Mouse (Mus musculus) megakaryocyte, embryonic 14.5 days (primary cell): ENCODE measurements around the gene Vapa. TPM values are rescaled to one million over a fixed set of nuclear protein-coding genes. Genes with fewer than 3 reads are reported as not detected.
A peak's percentile ranks its signal among the peaks of the same experiment; 100 is the strongest.

ENCODE experiments used
- H3K27me3 ChIP-seq: replicated peaks from 2 replicates; pipeline ENCODE3; 2012; ENCODE audit warnings: inconsistent platforms
- H3K36me3 ChIP-seq: replicated peaks from 2 replicates; pipeline ENCODE3; 2012; ENCODE audit warnings: low read length, inconsistent platforms, mixed read lengths
- H3K4me1 ChIP-seq: 2 replicates; pipeline ENCODE4 v1.6.1; 2012; ENCODE audit warnings: inconsistent platforms
- H3K4me3 ChIP-seq: replicated peaks from 2 replicates; pipeline ENCODE3; 2012; ENCODE audit warnings: moderate library complexity, mild to moderate bottlenecking, inconsistent platforms
- H3K9me3 ChIP-seq: 2 replicates; pipeline ENCODE4 v1.6.1; 2012; ENCODE audit warnings: inconsistent platforms
- FLI1 ChIP-seq: IDR thresholded peaks from 2 replicates; pipeline ENCODE4 v1.6.1; 2012; ENCODE audit warnings: low read length, inconsistent platforms, mixed read lengths
- GATA1 ChIP-seq: IDR thresholded peaks from 3 replicates; pipeline ENCODE4 v1.6.1; 2012; ENCODE audit warnings: mixed read lengths, low read length, inconsistent platforms, borderline replicate concordance
- polyA plus RNA-seq: library from polyadenylated mRNA; stranded (reverse); fragments of >175 nt; gene quantifications from 2 replicates; pipeline ENCODE4 v1.2.3, GENCODE M21; 2012; ENCODE audit warnings: low replicate concordance; ENCODE audit not compliant: insufficient read depth

The Vapa gene
- polyA plus RNA-seq, 1 experiment: 91.1 TPM

DNA sequence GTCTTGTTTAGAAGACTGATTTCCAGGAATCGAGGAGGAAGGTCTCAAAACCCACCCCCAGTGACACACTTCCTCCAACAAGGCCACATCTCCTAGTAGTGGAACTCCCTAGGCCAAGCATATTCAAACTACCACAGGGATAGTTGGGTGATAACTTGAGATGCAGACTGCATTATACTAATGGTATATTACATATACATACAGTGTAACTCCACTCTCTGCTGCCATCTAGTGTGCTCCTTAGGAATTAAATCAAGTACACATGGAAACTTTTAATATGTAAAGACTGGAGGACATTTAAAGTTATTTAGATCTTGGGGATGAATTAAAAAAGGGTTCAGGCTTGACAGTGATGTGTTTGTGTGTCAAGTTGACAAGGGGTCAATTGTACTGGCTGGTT is 38.0 kb downstream of the Vapa start:
- no peaks in the 10 kb centered on the region for H3K27me3 ChIP-seq
- TF ChIP-seq GATA1 (no peak), FLI1 (no peak)
- H3K36me3 ChIP-seq: peaks cover 30% of the 10 kb centered on the region
- peaks cover 13% of the 10 kb centered on the region for H3K4me1 ChIP-seq
- no peaks in the 10 kb centered on the region for H3K9me3 ChIP-seq
- H3K4me3 ChIP-seq: no peak overlapping the region

DNA sequence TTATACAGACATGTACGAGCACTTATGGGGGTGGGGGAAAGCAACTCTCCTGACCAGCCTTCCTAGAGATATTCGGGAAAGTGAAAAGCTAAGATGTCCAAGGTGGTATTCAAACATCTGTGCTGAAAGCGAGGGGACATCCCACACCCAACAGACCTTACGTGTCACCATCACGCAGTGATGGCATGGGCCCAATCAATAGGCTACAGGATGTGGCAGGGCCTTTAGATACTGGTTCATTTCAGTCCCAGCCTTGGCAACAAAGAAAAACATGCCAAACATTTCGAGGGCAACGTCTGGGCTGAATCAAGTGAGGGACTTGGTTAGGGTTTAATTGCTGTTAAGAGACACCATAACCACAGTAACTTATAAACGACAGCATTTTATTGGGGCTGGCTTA is 38.5 kb downstream of the Vapa start:
- Histone ChIP-seq H3K27me3 (no peaks in the 10 kb centered on the region), H3K4me3 (no peak overlapping the region), H3K4me1 (peaks cover 13% of the 10 kb centered on the region), H3K36me3 (peaks cover 25% of the 10 kb centered on the region), H3K9me3 (no peaks in the 10 kb centered on the region)
- no peak for TF ChIP-seq GATA1
- no peak for TF ChIP-seq FLI1

DNA sequence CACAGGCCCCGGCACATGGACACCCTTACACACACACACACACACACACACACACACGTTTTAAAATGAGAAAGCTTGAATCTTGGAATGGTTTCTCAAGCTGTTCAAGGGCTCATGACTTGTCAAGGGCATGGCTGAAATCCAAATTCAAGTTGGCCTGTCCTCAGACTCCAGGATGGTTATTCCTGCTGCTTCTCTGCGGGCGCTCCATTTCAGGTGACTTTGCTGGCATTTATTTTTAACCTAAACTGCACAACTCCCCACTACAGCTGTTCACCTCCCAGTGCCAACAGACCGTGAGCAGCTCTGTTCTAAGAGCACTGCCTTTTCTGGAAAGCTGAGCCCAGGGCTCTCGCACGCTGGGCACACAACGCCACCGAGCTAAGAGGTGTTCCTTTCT is 41.5 kb downstream of the Vapa start:
- Histone ChIP-seq H3K9me3 (no peaks in the 10 kb centered on the region), H3K27me3 (no peaks in the 10 kb centered on the region), H3K4me1 (peaks cover 13% of the 10 kb centered on the region), H3K4me3 (no peak overlapping the region), H3K36me3 (peaks cover 3% of the 10 kb centered on the region)
- no peak for TF ChIP-seq FLI1
- TF ChIP-seq GATA1: no peak

DNA sequence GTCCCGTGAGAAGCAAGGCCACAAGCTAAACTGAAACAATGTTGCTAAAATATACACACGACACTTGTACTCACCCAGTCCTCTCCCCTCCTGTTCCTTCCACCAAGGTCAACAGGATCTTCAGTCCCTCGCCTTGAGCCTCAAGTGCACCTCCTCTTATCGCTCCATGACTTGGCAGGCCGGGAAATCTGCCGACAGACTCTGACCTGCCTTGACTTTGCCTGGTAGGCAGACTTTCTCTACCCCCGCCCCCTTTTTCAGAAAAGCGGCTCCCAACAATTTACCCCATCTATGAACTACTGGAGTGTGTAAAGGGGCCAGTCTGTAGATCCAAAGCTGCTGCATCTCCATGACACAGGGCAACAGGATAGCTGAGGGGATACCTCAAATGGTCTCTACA is 41.9 kb downstream of the Vapa start:
- Histone ChIP-seq H3K4me3 (no peak overlapping the region), H3K9me3 (no peaks in the 10 kb centered on the region)
- no peak for TF ChIP-seq GATA1
- no peak for TF ChIP-seq FLI1

DNA sequence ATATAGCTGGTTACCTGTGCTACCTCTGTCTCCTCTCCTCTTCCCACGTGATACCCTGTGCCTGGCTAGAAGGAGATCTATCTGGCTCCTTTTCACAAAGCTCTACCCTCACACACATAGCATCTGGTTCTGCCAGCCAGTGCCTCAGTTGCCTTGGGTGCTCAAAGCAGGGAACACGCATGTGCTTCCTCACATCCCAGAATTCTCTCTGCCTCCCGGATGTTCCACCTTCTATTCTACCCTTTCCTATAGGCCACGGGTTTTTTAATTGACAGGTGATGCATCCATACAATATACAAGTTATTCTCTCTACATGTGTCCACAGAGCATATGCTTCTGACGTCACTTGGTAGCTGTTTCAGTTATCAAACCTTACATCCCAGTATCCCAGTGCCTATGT is 49.2 kb downstream of the Vapa start:
- TF ChIP-seq GATA1 (no peak), FLI1 (no peak)
- H3K27me3 ChIP-seq: peaks cover 12% of the 10 kb centered on the region
- H3K9me3 ChIP-seq: no peaks in the 10 kb centered on the region
- H3K4me3 ChIP-seq: no peak overlapping the region
- H3K4me1 ChIP-seq: peaks cover 7% of the 10 kb centered on the region
- no peaks in the 10 kb centered on the region for H3K36me3 ChIP-seq

More for the DNA sequence above, 41.9 kb downstream of the Vapa start:
- Histone ChIP-seq H3K4me1 (peaks cover 13% of the 10 kb centered on the region), H3K27me3 (no peaks in the 10 kb centered on the region), H3K36me3 (no peaks in the 10 kb centered on the region)

DNA sequence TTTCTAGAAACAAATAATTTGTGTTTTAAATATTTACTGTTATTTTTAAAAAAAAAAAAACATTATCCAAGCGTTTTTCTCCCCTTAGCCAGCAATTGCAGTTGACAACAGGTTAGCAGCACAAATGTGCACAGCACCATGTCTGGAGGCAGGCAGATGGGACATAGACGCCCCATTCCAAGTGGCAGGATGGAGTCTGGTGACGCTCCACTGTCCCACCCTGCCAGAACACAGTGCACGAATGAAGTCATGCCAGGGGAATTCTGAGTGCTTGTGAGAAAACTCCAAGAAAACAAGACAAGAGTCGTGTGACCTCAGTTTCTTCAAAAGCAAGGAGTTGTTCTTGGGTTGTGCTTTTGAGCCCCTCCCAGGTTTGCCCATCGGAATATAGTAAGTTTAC is 50.0 kb downstream of the Vapa start:
- TF ChIP-seq FLI1: no peak
- TF ChIP-seq GATA1: no peak
- Histone ChIP-seq H3K27me3 (peaks cover 12% of the 10 kb centered on the region), H3K36me3 (no peaks in the 10 kb centered on the region)

DNA sequence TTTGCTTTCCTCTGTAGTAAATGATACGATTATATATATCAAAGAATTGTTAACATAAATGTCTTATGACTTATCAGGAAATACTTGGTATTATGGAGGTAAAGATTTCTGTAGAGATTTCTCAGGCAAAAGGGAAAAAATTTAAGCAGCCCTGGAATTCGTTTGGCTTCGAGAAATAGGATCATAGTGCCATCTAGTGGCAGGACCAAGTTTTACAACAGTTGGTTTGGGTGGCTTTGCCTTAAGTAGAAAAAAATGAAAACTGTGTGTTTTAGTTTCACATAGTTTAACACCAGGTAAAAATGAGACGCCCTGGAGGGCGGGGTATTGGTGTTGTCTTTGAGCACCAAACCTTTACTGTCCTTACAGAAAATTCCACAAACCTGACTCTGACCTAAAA is 50.6 kb downstream of the Vapa start:
- peaks cover 19% of the 10 kb centered on the region for H3K4me1 ChIP-seq
- H3K27me3 ChIP-seq: peaks cover 12% of the 10 kb centered on the region
- H3K36me3 ChIP-seq: no peaks in the 10 kb centered on the region
- no peak overlapping the region for H3K4me3 ChIP-seq
- TF ChIP-seq FLI1: no peak
- TF ChIP-seq GATA1: no peak
- no peaks in the 10 kb centered on the region for H3K9me3 ChIP-seq

More for the DNA sequence above, 50.0 kb downstream of the Vapa start:
- H3K4me3 ChIP-seq: peak overlapping the region; percentile 38
- peaks cover 14% of the 10 kb centered on the region for H3K4me1 ChIP-seq
- no peaks in the 10 kb centered on the region for H3K9me3 ChIP-seq

DNA sequence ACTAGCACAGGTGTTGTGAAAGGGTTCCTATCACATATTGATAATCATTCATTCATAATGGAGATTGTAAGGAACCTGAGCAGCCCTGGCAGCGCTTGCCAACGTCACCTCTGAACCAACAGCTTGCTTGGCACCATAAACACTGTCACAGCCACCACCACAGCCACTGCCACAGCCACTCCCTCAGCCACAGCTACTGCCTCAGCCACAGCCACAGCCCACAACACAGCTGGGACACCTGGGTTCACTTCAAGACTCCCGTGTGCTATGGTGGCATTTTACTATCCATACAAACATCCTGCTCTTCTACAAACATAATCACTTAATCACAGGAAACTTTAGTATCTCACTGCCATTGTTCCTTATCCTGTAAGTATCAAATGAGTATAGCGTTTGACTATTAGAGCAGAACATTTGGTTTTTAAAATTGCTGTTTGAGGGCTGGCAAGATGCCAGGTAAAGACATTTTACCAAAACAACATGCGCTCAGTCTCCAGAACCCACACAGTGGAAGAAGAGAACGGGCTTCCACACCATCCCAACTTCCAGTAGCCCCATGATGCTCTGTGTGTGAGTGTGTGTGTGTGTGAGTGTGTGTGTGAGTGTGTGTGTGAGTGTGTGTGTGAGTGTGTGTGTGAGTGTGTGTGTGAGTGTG is 51.9 kb downstream of the Vapa start:
- H3K36me3 ChIP-seq: no peaks in the 10 kb centered on the region
- peaks cover 14% of the 10 kb centered on the region for H3K27me3 ChIP-seq
- H3K9me3 ChIP-seq: no peaks in the 10 kb centered on the region
- no peak overlapping the region for H3K4me3 ChIP-seq
- H3K4me1 ChIP-seq: peaks cover 29% of the 10 kb centered on the region
- TF ChIP-seq GATA1 (no peak), FLI1 (no peak)

DNA sequence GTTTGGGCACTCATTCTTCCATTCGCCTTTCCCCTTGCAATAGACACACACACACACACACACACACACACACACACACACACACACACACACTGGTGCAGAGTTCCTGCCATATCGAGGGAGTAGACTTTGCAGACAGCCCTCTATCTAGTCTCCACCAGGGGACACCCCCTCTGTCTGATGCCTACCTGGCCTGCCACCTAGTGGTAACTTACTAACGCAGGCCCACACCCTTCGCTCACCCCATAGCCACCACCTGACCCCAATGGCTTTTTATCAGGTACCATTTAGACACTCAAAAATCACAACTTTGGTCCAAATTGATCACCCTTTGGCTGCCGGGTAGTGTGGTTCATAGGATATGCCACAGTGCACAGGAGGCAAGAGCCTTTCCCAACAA is 54.1 kb downstream of the Vapa start:
- Histone ChIP-seq H3K4me1 (peaks cover 29% of the 10 kb centered on the region), H3K4me3 (no peak overlapping the region), H3K27me3 (peaks cover 8% of the 10 kb centered on the region), H3K9me3 (no peaks in the 10 kb centered on the region), H3K36me3 (no peaks in the 10 kb centered on the region)
- TF ChIP-seq FLI1: no peak
- TF ChIP-seq GATA1: no peak

DNA sequence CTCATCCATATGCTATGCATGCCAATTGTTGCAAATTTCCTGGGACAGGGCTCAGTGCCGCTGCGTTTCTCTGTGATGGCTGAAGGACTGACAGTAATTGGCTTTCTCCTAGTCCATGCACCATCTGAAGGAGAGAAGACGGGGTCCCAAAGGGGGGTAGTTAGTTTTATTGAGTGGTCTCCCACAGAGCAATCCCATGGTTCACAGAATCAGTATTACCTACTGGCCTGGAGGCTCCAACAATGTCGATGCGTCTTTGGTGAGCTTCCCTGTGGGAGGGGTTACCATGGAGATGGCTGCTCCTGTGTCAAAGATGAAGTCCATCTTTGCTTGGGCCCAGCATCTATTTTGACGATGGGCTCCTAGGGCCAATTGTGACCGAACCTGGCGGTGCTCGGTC is 54.6 kb downstream of the Vapa start:
- H3K4me1 ChIP-seq: peaks cover 29% of the 10 kb centered on the region
- H3K36me3 ChIP-seq: no peaks in the 10 kb centered on the region
- peaks cover 5% of the 10 kb centered on the region for H3K27me3 ChIP-seq
- TF ChIP-seq GATA1 (no peak), FLI1 (no peak)
- H3K9me3 ChIP-seq: no peaks in the 10 kb centered on the region
- H3K4me3 ChIP-seq: no peak overlapping the region

DNA sequence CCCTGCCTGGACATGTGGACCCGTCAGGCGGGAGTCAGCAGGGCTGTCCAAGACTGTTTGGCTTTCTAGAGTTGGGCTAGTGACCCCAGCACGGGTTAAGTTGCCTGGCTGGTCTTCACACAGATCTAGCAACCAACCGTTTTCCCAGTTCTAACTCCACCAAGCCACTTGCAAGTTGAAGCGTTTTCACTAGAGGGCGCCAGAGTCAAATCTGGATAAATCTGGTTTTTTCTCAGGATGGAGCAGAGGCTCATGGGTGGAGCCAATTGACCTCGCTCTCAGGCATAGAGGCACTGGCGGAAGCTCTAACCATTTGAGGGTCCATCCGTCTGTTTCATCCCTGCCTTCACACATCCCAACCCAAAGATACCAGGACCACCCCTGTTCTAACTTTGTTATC is 55.1 kb downstream of the Vapa start:
- Histone ChIP-seq H3K36me3 (no peaks in the 10 kb centered on the region), H3K9me3 (no peaks in the 10 kb centered on the region), H3K27me3 (peaks cover 5% of the 10 kb centered on the region), H3K4me1 (peaks cover 27% of the 10 kb centered on the region), H3K4me3 (no peak overlapping the region)
- TF ChIP-seq GATA1 (no peak), FLI1 (no peak)

DNA sequence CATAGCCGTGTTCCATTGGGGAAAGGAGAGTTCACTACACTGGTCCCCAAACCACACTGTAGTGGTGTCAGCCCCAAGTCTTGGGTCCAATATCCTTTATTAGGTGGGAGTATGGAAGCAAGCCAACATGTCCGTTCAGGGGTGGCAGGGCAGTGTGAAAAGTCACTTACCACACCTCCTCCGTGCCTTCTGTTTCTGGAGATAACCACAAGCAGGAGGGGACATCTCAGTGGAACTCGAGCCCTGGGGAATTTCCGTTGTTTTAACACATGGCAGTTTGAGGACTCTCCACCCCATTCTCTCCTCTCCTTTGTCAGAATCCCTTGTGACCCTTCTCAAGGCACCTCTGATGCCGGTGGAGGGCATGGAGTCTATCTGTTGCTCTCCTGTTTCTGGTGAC is 56.1 kb downstream of the Vapa start:
- Histone ChIP-seq H3K4me1 (peaks cover 23% of the 10 kb centered on the region), H3K36me3 (no peaks in the 10 kb centered on the region), H3K27me3 (peaks cover 5% of the 10 kb centered on the region), H3K9me3 (no peaks in the 10 kb centered on the region), H3K4me3 (peak overlapping the region; percentile 25)
- TF ChIP-seq GATA1 (no peak), FLI1 (no peak)
